Mouse (Mus musculus): ENCODE results near the gene P3h3. TPM values are rescaled to one million over a fixed set of nuclear protein-coding genes. Genes with fewer than 3 reads are reported as not detected.
"Not testable (repeated sequence)": the region's sequence is repeated elsewhere in the genome, so short reads cannot be mapped to it uniquely, and the experiment has no call there.

The P3h3 gene
- polyA plus RNA-seq, 1 experiment = 1.1 TPM

GRCm38 (mm10) chr6:124835531-124835930, 22.0 kb downstream of the P3h3 start:
- peaks cover 5% of the 10 kb centered on the region for H3K27me3 ChIP-seq (ENCODE audit: control insufficient read depth, insufficient read depth, insufficient read length)
- no peak overlapping the region for H3ac ChIP-seq (ENCODE audit: control insufficient read depth, insufficient read length, low read depth)
- no peak for TF ChIP-seq MAX (IDR thresholded peaks at IDR 0.05)
- TF ChIP-seq USF1 (IDR thresholded peaks at IDR 0.05; ENCODE audit: low read depth) = no peak
- no peak for TF ChIP-seq MYOG (IDR thresholded peaks at IDR 0.05; ENCODE audit: control insufficient read depth, extremely low read depth, insufficient read length)
- TF ChIP-seq MYOD1 (IDR thresholded peaks at IDR 0.05; ENCODE audit: control insufficient read depth, insufficient read length, low read depth) = no peak
- TF ChIP-seq CEBPB (IDR thresholded peaks at IDR 0.05; ENCODE audit: low read depth) = no peak
- no peak for TF ChIP-seq CTCF (IDR thresholded peaks at IDR 0.05; ENCODE audit: control insufficient read depth, insufficient read depth, insufficient read length)
- TF ChIP-seq FOSL1 (IDR thresholded peaks at IDR 0.05; ENCODE audit: insufficient read depth, low read length, poor library complexity, severe bottlenecking) = no peak
- no peak overlapping the region for H3K4me3 ChIP-seq (ENCODE audit: insufficient read depth, poor library complexity, severe bottlenecking)
- H3K36me3 ChIP-seq (ENCODE audit: control insufficient read depth, insufficient read depth) = peaks cover 26% of the 10 kb centered on the region
- peaks cover 8% of the 10 kb centered on the region for H3K79me3 ChIP-seq (ENCODE audit: low read depth)
- H3K79me2 ChIP-seq (ENCODE audit: control insufficient read depth, insufficient read depth) = peaks cover 12% of the 10 kb centered on the region

DNA sequence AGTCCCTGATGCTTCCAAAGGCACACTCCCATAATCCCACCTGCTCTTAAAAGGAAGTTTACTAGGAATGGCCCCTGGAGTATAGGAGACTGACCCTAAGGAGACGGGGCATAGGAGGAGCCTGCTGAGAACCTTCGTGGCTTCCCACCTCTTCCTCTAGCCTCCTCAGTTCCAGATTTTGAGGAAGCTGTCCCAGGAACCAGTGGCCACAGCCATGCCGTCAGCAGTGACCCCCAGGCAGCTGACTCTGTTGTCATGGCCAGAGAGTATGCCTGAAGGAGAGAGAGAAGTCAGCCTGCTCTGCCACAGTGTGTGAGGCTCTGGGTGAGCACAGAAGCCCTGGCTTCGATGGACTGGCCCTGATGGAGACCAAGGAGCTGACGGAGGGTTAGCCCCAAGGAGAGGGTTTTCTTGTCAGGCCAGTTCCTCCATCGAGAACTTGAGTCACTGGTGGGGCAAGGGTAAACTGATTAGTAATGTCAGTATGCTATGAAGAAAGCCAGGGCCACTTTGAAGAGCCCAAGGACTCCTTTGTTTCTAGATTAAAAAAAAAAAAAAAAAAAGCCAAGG, 23.0 kb downstream of the P3h3 start:
- Histone ChIP-seq H3K27me3 (ENCODE audit: control insufficient read depth, insufficient read depth, insufficient read length) (peaks cover 5% of the 10 kb centered on the region), H3K4me3 (ENCODE audit: insufficient read depth, poor library complexity, severe bottlenecking) (no peak overlapping the region), H3K36me3 (ENCODE audit: control insufficient read depth, insufficient read depth) (peaks cover 26% of the 10 kb centered on the region), H3K79me3 (ENCODE audit: low read depth) (peaks cover 8% of the 10 kb centered on the region), H3ac (ENCODE audit: control insufficient read depth, insufficient read length, low read depth) (no peak overlapping the region), H3K79me2 (ENCODE audit: control insufficient read depth, insufficient read depth) (peaks cover 17% of the 10 kb centered on the region)
- TF ChIP-seq MYOG (IDR thresholded peaks at IDR 0.05; ENCODE audit: control insufficient read depth, extremely low read depth, insufficient read length) = no peak
- no peak for TF ChIP-seq USF1 (IDR thresholded peaks at IDR 0.05; ENCODE audit: low read depth)
- TF ChIP-seq MAX (IDR thresholded peaks at IDR 0.05) = no peak
- no peak for TF ChIP-seq FOSL1 (IDR thresholded peaks at IDR 0.05; ENCODE audit: insufficient read depth, low read length, poor library complexity, severe bottlenecking)
- TF ChIP-seq CEBPB (IDR thresholded peaks at IDR 0.05; ENCODE audit: low read depth) = no peak
- TF ChIP-seq CTCF (IDR thresholded peaks at IDR 0.05; ENCODE audit: control insufficient read depth, insufficient read depth, insufficient read length) = no peak
- TF ChIP-seq MYOD1 (IDR thresholded peaks at IDR 0.05; ENCODE audit: control insufficient read depth, insufficient read length, low read depth) = no peak

- Histone ChIP-seq H3K79me3 (ENCODE audit: low read depth) (peaks cover 25% of the 10 kb centered on the region), H3K36me3 (ENCODE audit: control insufficient read depth, insufficient read depth) (peaks cover 37% of the 10 kb centered on the region), H3K79me2 (ENCODE audit: control insufficient read depth, insufficient read depth) (peaks cover 38% of the 10 kb centered on the region), H3K27me3 (ENCODE audit: control insufficient read depth, insufficient read depth, insufficient read length) (no peaks in the 10 kb centered on the region), H3K4me3 (ENCODE audit: insufficient read depth, poor library complexity, severe bottlenecking) (no peak overlapping the region), H3ac (ENCODE audit: control insufficient read depth, insufficient read length, low read depth) (no peak overlapping the region)
- no peak for TF ChIP-seq MYOG (IDR thresholded peaks at IDR 0.05; ENCODE audit: control insufficient read depth, extremely low read depth, insufficient read length)
- no peak for TF ChIP-seq MAX (IDR thresholded peaks at IDR 0.05)
- TF ChIP-seq CTCF (IDR thresholded peaks at IDR 0.05; ENCODE audit: control insufficient read depth, insufficient read depth, insufficient read length) = no peak
- no peak for TF ChIP-seq CEBPB (IDR thresholded peaks at IDR 0.05; ENCODE audit: low read depth)
- no peak for TF ChIP-seq MYOD1 (IDR thresholded peaks at IDR 0.05; ENCODE audit: control insufficient read depth, insufficient read length, low read depth)
- TF ChIP-seq FOSL1 (IDR thresholded peaks at IDR 0.05; ENCODE audit: insufficient read depth, low read length, poor library complexity, severe bottlenecking) = no peak
- TF ChIP-seq USF1 (IDR thresholded peaks at IDR 0.05; ENCODE audit: low read depth) = no peak
Measured at GRCm38 (mm10) chr6:124831649-124832048, 25.9 kb downstream of the P3h3 start.

DNA sequence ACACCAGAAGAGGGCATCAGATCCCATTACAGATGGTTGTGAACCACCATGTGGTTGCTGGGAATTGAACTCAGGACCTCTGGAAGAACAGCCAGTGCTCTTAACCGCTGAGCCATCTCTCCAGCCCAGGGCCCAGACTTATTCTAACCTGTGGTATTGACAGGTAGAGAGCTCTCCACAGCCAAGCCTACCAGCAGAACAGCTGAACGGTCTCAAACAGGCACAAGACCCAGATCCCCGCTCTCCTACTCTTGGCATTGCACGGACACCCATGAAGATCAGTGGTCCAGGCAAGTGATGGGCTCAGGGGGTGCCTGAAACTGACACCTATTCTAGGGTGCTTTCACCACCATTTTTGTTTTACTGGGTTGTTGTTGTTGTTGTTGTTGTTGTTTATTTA, 26.4 kb downstream of the P3h3 start:
- peaks cover 38% of the 10 kb centered on the region for H3K36me3 ChIP-seq (ENCODE audit: control insufficient read depth, insufficient read depth)
- H3K27me3 ChIP-seq (ENCODE audit: control insufficient read depth, insufficient read depth, insufficient read length); H3K4me3 ChIP-seq (ENCODE audit: insufficient read depth, poor library complexity, severe bottlenecking); H3ac ChIP-seq (ENCODE audit: control insufficient read depth, insufficient read length, low read depth): not testable (repeated sequence)
- H3K79me2 ChIP-seq (ENCODE audit: control insufficient read depth, insufficient read depth) = peaks cover 42% of the 10 kb centered on the region
- peaks cover 25% of the 10 kb centered on the region for H3K79me3 ChIP-seq (ENCODE audit: low read depth)

DNA sequence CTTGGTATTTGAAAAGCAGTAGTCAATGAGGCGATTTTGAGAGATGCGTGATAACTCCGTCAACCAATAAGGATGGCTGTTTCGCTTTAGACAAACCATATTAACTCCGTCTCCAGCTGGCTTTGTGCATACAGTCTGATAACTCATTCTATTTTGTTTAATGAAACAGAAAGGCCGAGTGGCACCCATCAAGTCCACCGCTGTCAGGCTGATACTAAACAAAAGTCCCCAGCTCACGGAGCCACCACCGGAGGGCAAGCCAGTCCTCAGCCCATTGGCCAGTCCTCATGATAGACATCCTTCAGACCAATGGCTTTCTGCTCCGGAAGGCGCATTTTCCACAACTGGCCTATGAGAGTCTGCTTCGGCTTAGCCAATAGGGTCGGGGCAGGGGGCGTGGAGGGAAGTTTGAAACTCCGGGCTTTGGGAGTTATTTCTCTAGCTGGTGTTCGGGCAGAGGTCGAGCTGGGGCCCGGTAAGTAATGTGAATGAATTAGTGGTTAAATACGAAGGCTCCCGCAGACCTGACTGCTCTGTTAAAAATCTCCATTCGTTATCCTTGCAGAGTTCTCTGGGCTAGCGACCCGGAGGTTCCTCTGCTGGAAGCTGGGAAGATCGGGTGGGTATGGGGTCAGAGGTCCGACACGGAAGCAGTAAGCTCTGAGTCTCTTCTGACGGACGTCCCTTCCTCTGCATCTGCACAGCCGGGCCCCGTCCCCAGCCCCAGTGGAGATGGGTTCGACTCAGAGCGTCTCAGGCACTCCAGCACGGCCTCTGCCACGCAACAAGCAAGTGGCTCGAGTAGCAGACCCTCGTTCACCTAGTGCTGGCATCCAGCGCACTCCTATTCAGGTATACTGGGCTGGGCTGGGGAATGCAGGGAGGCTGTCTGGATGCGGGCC, 27.5 kb downstream of the P3h3 start:
- Histone ChIP-seq H3K27me3 (ENCODE audit: control insufficient read depth, insufficient read depth, insufficient read length) (no peaks in the 10 kb centered on the region), H3K79me3 (ENCODE audit: low read depth) (peaks cover 27% of the 10 kb centered on the region), H3K4me3 (ENCODE audit: insufficient read depth, poor library complexity, severe bottlenecking) (peak overlapping the region; percentile 75), H3ac (ENCODE audit: control insufficient read depth, insufficient read length, low read depth) (peak overlapping the region; percentile 88), H3K79me2 (ENCODE audit: control insufficient read depth, insufficient read depth) (peaks cover 54% of the 10 kb centered on the region), H3K36me3 (ENCODE audit: control insufficient read depth, insufficient read depth) (peaks cover 49% of the 10 kb centered on the region)
- no peak for TF ChIP-seq MYOG (IDR thresholded peaks at IDR 0.05; ENCODE audit: control insufficient read depth, extremely low read depth, insufficient read length)

All from C2C12 (cell line).